Mouse (Mus musculus) T-helper 17 cell (primary cell): Measurements from ENCODE around the gene Nf1.

Experiments
- in situ Hi-C, 2 experiments: fragments of 300-600 bp; cut with MboI, MseI; formaldehyde crosslinking; loops; 1 replicate in 1 of 2; 2 replicates in 1 of 2; pipeline ENCODE4 v1.15.1; 2025; ENCODE audit warnings: high pct_unique_total_duplicates in 2 of 2

The Nf1 gene

GRCm38 (mm10) chr11:79629752-79630374, 290.4 kb downstream of the Nf1 start:
- in situ Hi-C loops = loop anchor here in 1 of 2 experiments (5.0 kb wide), 1 partner anchor 57 kb away; no protein-coding TSS in a partner anchor

GRCm38 (mm10) chr11:79630521-79630920, 291.0 kb downstream of the Nf1 start:
- in situ Hi-C loops = no loop called here
